Mouse (Mus musculus) lung, postnatal 0 days (tissue): Measurements from ENCODE around the gene Tbce.
"Not testable (repeated sequence)": the region's sequence is repeated elsewhere in the genome, so short reads cannot be mapped to it uniquely, and the experiment has no call there.

Source experiments
- CTCF ChIP-seq: IDR thresholded peaks from 2 replicates; pipeline ENCODE4 v1.5.1; 2016; ENCODE audit warnings: antibody characterized with exemption, mild to moderate bottlenecking
- EP300 ChIP-seq: IDR thresholded peaks from 2 replicates; pipeline ENCODE4 v1.6.1; 2016; ENCODE audit warnings: antibody characterized with exemption, mild to moderate bottlenecking, control low read depth

DNA sequence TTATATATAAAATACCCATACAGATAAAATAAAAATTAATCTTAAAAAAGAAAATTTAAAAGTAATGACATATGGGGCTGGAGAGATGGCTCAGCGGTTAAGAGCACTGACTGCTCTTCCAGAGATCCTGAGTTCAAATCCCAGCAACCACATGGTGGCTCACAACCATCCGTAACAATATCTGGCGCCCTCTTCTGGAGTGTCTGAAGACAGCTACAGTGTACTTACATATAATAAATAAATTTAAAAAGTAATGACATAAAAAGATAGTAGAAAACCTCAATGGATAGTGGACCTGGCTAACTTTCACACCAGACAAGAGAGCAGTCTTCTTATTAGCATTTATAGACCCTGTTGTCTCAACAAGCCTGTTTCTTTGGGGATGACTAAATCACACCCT is 4.1 kb downstream of the Tbce start:
- not testable (repeated sequence) for TF ChIP-seq EP300
- TF ChIP-seq CTCF: peak; percentile 2; the same call in 1 of the 2 replicates
